Mouse (Mus musculus) thymus, adult 2 months (tissue): Measurements from ENCODE around the gene Col6a4. TPM values are rescaled to one million over a fixed set of nuclear protein-coding genes. Genes with fewer than 3 reads are reported as not detected.

Experiments used
- DNase-seq: peaks from one replicate; pipeline ENCODE4 v3.0.0; 2021
- H3K27ac ChIP-seq: fragments of 200-500 bp; 2 replicates; pipeline ENCODE4 v1.5.1; 2012; ENCODE audit warnings: low read length, control low read depth; ENCODE audit not compliant: control insufficient read depth, insufficient read depth
- H3K27me3 ChIP-seq: fragments of 200-500 bp; 2 replicates; pipeline ENCODE4 v1.6.1; 2012; ENCODE audit warnings: mild to moderate bottlenecking, low read length, moderate library complexity, mixed read lengths; ENCODE audit not compliant: control insufficient read depth, insufficient read depth
- H3K36me3 ChIP-seq: fragments of 200-500 bp; 2 replicates; pipeline ENCODE4 v1.6.1; 2012; ENCODE audit warnings: mild to moderate bottlenecking, low read length, moderate library complexity; ENCODE audit not compliant: control insufficient read depth, insufficient read depth
- H3K4me1 ChIP-seq: fragments of 200-500 bp; replicated peaks from 2 replicates; pipeline ENCODE4 v1.6.1; 2012; ENCODE audit warnings: low read length; ENCODE audit not compliant: control insufficient read depth, insufficient read depth
- H3K4me3 ChIP-seq: fragments of 200-500 bp; 2 replicates; pipeline ENCODE4 v1.5.1; 2012; ENCODE audit warnings: mild to moderate bottlenecking, low read length, control low read depth, moderate library complexity; ENCODE audit not compliant: control insufficient read depth, insufficient read depth
- CTCF ChIP-seq: fragments of 200-500 bp; IDR thresholded peaks from 2 replicates; pipeline ENCODE4 v1.5.1; 2012; ENCODE audit warnings: mild to moderate bottlenecking, control low read depth, low read length, moderate library complexity, borderline replicate concordance; ENCODE audit not compliant: control insufficient read depth, poor library complexity, insufficient read depth; ENCODE audit errors: extremely low read depth
- POLR2A ChIP-seq: fragments of 200-500 bp; IDR thresholded peaks from 2 replicates; pipeline ENCODE4 v1.6.1; 2012; ENCODE audit warnings: mild to moderate bottlenecking, low read length, control low read depth, moderate library complexity; ENCODE audit not compliant: control insufficient read depth, poor library complexity, insufficient read depth; ENCODE audit errors: extremely low read depth
- WGBS: fragments of 180-500 bp; shearing (Covaris S2); methylation state at CpG from one replicate; pipeline ENCODE4 v1.1.7; 2018; 5-methylcytosine and 5-hydroxymethylcytosine counted together
- polyA plus RNA-seq: library from polyadenylated mRNA; depleted of rRNA; stranded (reverse); fragments of >200 nt; gene quantifications from 2 replicates; pipeline ENCODE4 v1.2.3, GENCODE M21; 2012

Col6a4 gene
- polyA plus RNA-seq, 1 experiment = 3.2 TPM

DNA sequence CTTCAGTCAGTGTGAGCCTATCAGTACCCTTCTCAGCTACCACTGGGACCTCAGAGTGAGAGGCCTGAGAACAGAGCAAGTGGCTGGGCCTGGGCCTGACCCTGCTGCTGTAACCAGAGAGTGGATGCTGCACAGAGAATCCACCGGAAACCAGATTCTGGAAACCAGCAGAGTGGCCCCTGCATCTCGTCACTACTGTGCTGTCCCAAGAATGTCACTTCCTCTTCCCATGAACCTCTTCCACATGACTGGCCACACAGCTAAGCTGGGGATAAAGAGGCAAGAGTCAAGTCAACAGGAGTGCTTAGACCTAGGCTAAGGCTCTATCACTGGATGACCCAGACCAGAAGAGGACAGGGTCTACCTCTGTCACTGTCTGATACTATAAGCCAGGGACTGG lies 32.5 kb upstream of the Col6a4 start:
- 74% methylated on average over 2 of the region's 2 CpGs for WGBS

DNA sequence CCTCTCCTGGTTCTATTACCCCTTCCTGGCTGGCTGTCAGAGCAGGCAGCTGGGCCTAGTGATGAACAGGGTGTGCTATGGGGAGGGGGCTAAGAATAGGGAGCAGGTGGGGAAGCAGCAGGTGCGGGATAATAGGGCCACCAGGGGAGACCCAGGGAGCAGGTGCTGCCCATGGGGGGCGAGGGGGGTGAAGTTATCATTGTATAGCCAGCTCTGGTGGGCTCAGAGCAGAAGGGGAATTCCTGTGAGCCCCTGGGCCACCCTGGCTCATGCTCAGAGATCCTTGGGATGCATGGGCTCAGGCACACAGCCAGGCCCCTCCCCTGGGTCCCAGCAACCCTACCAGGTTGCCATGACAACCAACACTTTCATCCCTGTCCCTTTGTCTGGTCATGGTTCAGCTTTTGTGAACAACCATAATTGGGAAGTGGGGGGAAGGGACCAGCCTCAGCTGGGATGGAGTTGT lies 30.2 kb upstream of the Col6a4 start:
- H3K27ac ChIP-seq = no peak overlapping the region
- WGBS = 68% methylated on average over 2 of the region's 2 CpGs
- DNase-seq = no peak
- no peak overlapping the region for H3K4me3 ChIP-seq
- H3K27me3 ChIP-seq = no peaks in the 10 kb centered on the region
- no peak for TF ChIP-seq CTCF
- TF ChIP-seq POLR2A = no peak
- no peaks in the 10 kb centered on the region for H3K4me1 ChIP-seq
- H3K36me3 ChIP-seq = no peaks in the 10 kb centered on the region

More for the DNA sequence above, 32.5 kb upstream of the Col6a4 start:
- H3K4me1 ChIP-seq = no peaks in the 10 kb centered on the region
- no peak for DNase-seq
- TF ChIP-seq CTCF (no peak), POLR2A (no peak)
- no peak overlapping the region for H3K27ac ChIP-seq
- H3K36me3 ChIP-seq = no peaks in the 10 kb centered on the region
- H3K4me3 ChIP-seq = no peak overlapping the region
- no peaks in the 10 kb centered on the region for H3K27me3 ChIP-seq

DNA sequence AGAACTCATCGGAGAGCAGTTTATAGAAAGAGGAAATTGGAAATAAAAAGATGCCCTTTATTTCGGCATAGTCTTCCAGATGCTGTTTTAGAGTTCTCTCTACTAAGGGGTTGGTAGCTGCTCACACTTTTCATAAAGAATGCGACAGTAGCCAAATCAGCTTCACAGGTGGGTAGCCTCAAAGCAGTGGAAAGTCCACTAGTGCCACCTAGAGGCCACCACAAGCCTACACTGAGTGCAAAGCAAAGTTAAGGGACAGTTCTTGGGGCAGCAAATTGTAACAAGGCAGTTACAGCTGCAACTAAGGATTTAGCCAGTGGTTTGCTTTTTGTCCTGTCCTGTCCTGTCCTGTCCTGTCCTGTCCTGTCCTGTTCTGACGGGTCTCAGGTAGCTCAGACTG lies 27.0 kb upstream of the Col6a4 start:
- Histone ChIP-seq H3K27me3 (no peaks in the 10 kb centered on the region), H3K4me3 (no peak overlapping the region), H3K27ac (no peak overlapping the region), H3K36me3 (no peaks in the 10 kb centered on the region), H3K4me1 (no peaks in the 10 kb centered on the region)
- whole genome bisulfite sequencing = 52% methylated on average over 4 of the region's 4 CpGs
- DNase-seq = peak; percentile 35
- TF ChIP-seq CTCF (no peak), POLR2A (no peak)

DNA sequence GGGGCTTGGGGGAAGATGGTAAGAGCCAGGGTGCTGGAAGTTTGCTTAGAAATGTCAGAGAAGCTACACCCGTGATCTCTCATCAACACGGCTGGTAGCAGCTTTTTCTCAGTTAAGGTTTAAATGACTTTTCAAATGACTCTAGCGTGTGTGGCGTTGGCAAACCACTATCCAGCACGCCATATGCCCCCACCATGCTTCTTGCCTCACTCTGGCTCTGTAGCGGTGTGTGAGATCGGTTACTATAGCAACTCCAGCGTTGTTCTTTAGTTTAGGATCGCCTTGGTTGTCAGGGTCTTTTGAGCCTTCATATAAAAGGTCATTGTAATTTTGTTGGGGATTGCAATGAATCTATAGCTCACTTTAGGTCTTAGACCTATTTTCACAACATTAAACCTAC lies 22.5 kb upstream of the Col6a4 start:
- TF ChIP-seq CTCF = no peak
- no peak for TF ChIP-seq POLR2A

DNA sequence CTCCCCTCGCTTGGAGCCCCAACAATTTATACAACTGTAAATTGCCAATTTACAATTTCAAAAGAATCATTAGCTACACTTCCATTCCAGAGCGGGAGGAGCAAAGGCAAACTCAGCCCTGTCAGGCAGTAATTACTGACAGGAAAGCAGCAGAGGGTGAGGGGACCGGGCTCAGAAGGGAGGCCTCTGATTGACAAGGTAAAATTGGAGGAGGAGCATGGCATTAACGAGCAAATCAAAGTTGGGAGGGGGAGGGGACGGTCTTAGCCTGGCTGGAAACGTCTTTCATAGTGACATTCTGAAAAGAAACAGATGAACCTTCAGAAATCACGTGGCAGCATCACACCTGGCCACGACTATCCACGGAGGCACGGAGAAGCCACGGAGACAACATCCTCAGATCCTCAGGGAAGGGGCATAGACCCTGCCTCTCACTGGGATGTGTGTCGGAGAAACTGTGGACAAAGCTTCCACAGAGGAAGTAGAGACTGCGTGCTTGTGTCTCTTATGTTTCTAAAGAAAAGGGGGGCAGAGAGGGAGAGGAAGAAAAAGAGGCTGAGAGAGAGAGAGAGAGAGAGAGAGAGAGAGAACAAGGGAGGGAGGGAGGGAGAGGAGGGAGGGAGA lies 19.3 kb upstream of the Col6a4 start:
- no peaks in the 10 kb centered on the region for H3K4me1 ChIP-seq
- no peaks in the 10 kb centered on the region for H3K36me3 ChIP-seq
- H3K27me3 ChIP-seq = no peaks in the 10 kb centered on the region
- no peak for TF ChIP-seq CTCF
- no peak for TF ChIP-seq POLR2A
- no peak overlapping the region for H3K4me3 ChIP-seq
- 49% methylated on average over 13 of the region's 13 CpGs for WGBS
- no peak for DNase-seq
- H3K27ac ChIP-seq = no peak overlapping the region

More for the DNA sequence above, 22.5 kb upstream of the Col6a4 start:
- Histone ChIP-seq H3K27ac (no peak overlapping the region), H3K4me1 (no peaks in the 10 kb centered on the region), H3K4me3 (no peak overlapping the region), H3K36me3 (no peaks in the 10 kb centered on the region), H3K27me3 (no peaks in the 10 kb centered on the region)
- WGBS = 83% methylated on average over 9 of the region's 9 CpGs
- DNase-seq = no peak

DNA sequence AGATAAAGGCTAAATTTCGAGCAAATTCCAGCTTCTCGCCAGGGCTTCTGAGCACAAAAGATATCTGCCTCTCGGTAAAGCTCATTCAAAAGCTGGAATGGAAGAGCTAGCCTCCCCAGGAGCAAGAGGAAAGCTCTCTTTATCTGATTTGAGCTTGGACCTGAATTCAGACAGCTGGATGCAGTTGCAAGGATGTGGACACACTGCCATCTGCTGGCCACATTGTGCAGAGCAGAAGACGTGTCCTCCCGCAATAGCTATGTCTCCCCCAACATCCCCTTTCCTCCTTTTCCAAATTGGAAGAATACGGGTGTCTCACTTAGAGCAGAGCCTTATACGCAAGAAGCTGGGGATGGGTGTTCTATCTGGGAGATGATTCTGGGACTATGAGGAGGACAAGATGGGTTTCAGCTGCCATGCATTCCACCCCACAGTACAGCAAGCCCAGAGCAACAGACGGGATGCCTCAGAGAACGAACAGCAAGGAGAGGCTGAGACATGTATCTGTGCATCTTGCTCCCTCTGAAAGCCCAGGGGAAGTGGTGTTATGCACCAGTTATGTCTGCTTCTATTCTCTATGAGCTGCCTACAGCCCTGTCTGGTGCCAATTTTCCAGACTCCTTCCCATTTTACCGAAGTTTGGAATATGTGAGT lies 16.3 kb upstream of the Col6a4 start:
- Histone ChIP-seq H3K4me3 (no peak overlapping the region), H3K36me3 (no peaks in the 10 kb centered on the region), H3K4me1 (no peaks in the 10 kb centered on the region), H3K27ac (no peak overlapping the region), H3K27me3 (no peaks in the 10 kb centered on the region)
- 40% methylated on average over 10 of the region's 10 CpGs for WGBS
- peak; percentile 58 for DNase-seq
- TF ChIP-seq POLR2A = no peak
- peak; percentile 35; the same call in 1 of the 2 replicates for TF ChIP-seq CTCF
